Mouse (Mus musculus): Measurements from ENCODE around the gene Adprm.
A peak's percentile ranks its signal among the peaks of the same experiment; 100 is the strongest.

The Adprm gene

DNA sequence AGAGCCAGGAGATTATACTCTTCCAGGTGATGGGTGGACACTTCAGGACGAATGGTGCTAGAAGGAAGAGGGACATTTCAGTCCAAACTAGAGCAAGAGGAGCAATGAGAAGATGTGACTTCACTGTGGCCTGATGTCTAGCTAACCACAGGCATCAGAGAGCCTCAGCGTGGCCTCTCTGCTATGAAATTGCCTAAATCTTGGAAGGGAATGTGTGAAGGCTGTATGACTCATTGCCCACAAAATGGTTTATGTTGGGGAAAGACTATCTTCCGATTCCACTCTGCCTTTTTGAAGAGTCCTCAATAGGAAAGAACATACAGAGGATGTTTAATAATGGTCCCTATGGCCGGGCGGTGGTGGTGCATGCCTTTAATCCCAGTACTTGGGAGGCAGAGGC lies 24.4 kb upstream of the Adprm start:
- no peak for DNase-seq (ENCODE audit: low read depth)

DNA sequence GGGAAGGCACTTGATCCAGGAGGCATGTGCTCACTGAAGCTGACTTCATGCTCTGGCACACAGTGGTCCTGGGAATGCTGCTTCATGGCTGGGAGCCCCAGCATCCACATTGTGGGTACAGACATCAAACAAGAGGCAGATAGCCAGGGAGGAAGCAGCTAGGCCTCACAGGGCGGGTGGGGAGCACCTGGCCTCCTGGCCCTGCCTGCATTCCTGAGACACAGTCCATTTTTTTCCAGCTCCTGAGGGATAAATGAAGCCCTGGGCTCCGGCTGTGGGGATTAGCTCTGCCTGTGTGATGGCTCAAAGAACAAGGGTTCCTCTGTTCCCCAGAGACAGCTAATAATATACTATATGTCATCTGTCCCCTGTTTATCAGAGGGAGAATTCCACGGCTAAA lies 22.6 kb upstream of the Adprm start:
- DNase-seq (ENCODE audit: low read depth) = no peak

DNA sequence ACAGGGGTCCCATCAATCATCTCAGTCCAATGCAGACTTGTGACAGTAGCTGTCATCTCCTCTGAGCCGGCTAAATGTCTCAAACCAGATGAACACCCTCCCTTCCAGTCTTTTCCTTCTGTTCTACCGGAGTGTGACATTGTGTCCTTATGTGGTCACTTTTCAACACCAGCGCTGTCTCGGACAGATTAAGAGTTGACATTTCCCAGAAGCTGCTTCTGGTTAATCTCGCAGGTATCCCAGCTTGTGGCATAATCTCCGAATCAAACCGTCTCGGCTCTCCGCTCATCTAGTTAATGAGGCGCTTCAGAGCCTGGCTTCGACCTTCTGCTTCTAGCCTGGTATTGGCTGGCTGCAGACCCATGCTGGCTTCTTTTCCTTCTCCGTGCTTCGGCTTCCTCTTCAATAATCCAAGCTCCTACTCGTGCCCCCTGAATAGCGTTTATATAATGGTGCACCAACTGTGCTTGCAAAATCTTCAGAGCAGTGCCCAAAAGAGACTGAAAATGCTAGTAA lies 20.3 kb upstream of the Adprm start:
- no peak for DNase-seq (ENCODE audit: low read depth)

DNA sequence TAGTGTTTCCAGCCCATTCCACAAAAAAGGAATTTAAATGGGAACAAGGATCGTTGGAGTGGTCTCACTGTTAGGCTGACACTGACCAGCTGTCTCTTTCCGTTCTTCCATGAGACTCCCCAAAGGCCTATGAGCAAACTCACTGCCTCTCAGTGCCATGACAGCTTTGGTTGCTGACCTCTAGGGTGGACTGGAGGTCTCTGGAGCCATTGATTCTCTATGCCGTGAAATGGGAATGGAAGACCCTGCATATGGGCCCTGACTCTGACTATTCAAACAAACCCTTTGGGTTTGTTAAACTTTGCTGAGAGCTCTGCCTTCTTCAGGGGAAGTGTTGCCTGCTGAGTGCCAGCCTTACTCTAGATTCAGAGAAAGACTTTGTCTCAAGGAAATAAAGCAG lies 15.3 kb upstream of the Adprm start:
- no peak for DNase-seq (ENCODE audit: low read depth)

DNA sequence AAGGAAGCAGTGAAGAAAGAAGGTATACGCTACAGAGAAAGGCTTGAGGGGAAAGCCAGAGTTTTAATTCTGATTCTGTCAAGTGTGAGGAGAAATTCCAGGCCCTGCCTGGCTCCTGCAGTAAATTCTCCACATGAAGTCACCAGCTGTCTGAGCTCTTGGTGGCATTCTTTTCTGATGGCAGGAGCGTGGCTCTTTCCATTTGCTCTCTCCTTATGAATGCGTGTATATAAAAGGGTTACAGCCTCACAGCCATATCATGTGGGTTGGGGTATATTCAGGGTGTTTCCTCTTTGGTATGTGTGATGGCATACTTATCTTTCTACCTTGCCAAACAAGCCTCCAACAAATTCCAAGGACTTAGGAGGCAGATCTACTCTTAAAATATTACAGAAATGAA lies 10.3 kb upstream of the Adprm start:
- no peak for DNase-seq (ENCODE audit: low read depth)

DNA sequence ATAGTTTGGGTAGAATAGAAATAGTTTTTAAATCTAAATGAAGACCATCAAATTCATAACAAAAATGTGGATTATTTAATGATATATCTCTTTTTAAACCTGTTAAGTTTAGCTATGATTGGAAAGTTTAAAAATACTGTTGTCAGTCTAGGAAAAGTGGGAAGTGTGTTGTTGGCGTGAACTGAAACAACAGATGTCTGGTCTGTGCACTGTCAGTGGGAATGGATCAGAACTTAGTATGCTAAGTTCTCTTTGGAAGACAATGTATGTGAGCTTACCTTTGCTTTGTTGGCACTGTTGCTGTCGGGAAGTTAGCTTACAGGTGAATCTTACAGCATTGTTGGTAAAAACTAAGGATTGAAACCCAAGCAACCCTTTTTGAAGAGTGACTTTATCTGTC lies 8.9 kb upstream of the Adprm start:
- DNase-seq (ENCODE audit: low read depth) = no peak

DNA sequence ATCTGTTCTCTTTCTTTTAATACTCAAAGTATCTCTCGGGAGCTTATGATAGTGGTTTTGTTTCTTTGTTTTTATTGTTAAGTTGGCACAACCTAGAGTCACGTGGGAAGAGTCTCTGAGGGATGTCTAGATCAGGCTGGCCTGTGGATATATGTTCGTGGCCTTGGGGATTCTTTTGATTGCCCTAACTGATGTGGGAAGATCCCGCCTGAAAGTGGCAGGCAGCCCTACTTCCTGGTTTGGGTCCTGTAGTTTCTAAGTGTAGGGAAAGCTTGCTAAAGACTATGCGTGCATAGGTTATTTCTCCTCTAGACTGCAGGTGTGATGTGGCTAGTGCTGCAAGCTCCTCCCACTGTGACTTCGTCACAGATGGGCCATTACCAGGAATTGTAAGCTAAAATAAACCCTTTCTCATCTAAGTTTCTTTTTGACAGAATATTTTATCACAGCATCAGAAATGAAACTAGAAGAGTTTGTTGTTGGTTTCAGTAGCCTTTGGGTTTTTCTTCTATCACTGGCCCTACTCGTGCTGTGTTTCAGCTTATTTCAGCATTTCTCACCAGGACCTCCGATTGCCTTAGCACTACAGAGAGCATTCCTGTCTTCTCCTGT lies 2.5 kb upstream of the Adprm start:
- no peak for DNase-seq (ENCODE audit: low read depth)

DNA sequence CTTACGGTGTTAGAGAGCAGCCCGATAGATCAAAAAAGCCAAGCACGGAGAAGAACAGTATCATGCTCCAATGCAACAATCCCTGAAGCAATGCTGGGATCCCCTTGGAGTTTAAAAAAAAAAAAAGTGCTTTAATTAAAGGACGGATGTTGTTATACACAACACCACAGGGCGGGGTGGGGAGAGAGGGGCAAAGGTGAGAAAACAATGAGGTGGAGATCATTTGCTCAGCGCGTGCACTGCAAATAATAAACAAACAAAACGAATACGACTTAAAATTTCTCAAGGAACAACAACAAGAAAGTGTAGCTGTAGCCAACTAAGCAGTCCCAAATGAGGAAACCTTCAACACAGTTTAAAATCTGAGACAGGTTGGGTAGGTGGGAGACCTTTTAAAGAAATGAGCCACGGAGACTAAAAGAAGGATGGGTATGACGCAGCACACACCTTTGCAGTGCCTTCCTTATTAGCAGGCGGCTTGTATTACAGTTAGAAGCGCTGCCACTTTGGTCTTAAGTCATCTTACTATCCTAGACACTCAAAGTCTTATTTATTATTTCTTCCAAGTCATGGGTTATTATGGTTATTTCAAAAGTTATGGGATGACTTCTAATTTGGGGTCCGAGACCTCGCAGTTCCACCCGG lies 596 bp downstream of the Adprm start:
- no peak for DNase-seq (ENCODE audit: low read depth)

DNA sequence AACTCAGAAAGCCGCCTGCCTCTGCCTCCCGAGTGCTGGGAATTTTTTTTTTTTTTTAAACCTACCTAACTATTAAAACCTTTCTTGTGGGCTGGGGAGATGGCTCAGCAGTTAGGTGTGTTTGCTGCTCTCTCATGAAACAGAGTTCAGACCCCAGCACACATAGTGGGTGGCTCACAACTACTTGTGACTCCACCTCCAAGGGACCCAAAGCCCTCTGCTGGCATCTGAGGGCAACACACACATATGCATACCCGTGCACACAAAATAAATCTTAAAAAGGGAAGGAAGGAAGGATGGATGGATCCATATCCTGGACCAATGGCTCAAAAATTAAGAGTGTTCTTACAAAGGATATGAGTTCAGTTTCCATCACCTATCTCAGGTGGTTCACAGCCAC lies 3.1 kb downstream of the Adprm start:
- no peak for DNase-seq (ENCODE audit: low read depth)

DNA sequence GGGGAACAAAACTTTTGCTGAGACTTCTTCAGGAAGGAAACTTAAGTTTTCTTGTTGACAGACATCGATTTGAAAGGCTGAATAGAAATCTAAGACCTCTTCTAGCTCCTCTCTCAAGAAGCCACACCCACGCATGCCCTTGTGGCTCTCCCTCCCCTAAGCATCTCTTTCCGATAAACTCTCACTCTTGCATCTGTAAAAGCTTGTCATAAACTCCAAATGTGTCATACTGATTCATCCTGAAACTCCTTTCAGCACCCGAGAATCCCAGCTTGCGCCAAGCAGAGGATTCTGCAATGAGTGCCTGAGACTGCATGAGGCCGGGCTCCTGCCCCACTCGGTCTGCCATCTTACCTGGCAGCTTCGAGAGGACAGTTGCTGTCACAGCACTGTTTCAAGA lies 3.9 kb downstream of the Adprm start:
- no peak for DNase-seq (ENCODE audit: low read depth)

DNA sequence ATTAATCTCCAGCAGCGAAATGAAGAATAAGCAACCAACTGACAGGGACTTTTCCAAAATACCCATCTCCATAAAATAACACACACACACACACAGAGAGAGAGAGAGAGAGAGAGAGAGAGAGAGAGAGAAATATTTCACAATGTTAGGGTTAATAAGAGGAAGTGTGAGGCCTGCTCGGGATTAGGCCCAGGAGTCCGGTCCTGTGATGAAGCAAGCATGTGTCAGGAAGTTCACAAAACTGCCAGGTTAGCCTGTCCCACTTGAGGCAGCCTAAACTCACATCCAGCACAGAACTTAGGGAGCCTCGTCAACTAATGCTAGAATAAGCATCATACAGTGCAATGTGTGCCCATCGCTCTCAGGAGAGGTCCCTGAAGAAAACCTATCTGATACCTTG lies 5.2 kb downstream of the Adprm start:
- DNase-seq (ENCODE audit: low read depth) = no peak

DNA sequence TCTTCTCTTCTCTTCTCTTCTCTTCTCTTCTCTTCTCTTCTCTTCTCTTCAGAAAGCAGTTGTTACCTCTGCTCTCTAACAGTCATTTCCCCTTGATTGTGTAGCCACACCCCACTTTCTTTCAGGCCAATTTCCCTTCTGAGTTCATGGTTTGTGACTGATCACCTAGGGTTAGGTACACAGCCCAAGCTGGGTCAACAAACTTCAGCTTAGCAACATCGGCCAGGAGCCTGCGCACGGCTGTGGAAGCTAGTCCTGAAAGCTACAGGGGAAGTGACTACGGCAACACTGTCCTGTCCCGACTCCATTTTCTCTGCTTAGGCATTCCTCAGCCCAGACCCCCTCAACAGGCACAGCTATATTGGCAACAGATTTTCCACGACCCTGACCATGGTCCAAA lies 7.4 kb downstream of the Adprm start:
- no peak for DNase-seq (ENCODE audit: low read depth)

DNA sequence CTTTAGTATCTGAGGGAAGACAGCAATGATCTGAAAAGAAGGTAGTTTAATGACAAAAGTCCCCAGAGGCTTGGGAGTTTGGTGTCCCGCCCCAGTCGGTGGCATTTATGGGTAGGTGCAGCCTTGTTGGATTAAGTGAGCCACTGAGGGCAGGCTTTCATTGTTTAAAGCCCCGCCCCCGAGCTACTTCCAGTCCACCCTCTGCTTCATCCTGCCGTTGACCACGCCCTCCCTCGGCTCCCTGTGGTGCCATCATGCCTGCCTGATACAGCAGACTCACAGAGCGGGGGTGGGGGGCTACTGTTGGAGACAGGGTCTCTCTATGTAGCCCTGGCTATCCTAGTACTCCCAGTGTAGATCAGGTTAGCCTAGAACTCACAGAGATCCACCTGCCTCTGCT lies 9.4 kb downstream of the Adprm start:
- DNase-seq (ENCODE audit: low read depth) = no peak

DNA sequence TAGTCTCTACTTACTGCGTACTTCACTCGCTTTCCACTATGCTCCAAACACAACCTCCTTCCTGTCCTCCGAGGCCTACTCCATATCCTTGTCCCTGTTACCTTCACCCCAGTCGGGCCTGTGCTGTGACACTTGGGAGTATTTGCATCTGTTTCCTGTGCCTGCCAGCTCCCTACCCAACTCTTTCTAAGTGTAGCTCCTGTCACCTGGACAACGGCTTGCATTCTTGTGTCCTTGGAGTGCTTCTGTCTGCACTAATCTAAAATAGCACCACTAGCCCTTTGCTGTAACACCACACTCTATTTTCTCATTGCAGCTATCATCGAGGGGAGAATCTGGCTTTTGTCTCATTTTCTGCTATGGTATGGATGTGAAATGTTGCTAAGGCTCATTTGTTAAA lies 11.9 kb downstream of the Adprm start:
- DNase-seq (ENCODE audit: low read depth) = no peak

DNA sequence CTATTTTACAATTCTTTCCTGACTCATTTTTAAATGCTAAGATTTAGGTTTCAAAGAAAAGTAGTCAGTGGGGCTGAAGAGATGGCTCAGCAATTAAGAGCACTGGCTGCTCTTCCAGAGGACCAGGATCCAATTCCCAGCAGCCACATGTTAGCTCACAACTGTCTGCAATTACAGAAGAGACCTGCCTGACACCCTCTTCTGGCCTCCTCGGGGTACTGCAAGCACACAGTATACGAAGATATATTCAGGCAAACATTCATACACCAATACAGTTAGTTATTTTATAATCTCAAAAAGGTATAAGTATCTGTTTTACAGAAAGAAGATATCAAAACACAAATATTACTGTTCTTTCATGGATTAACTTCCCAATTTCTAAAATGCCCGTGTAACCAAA lies 12.6 kb downstream of the Adprm start:
- DNase-seq (ENCODE audit: low read depth) = no peak

DNA sequence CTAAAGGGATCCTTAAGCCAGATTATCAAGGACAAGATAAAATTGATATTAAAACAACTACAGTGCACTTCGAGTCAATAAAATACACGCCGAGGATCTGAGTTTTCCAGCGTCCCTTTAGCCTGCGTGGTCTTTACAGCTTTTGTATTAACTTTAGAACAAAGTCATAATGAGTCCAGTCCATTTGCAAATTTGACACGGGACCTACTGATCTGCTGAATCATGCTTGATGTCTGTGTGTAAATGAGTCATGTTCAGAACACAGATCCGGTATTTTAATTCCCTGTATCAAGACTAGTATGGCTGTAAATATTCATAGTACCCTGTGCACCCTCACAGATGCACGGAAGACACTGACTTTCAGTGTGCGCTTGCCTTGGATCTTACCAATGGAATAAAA lies 15.5 kb downstream of the Adprm start:
- no peak for DNase-seq (ENCODE audit: low read depth)

DNA sequence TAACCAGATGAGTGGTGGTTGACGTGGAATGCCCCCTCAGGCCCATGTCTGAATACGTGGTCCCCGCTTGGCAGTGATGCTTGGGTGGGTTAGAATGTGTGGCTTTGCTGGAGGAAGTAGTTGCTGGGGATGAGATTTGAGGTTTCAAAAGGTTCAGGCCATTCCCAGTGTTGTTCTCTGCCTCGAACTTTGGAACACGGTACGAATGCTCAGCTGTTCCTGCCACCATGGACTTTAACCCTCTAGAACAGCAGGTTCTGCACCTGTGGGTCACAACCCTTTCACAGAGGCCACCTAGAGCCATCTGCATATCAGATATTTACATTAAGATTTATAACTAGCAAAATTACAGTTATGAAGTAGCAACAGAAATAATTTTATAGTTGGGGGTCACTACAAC lies 16.2 kb downstream of the Adprm start:
- no peak for DNase-seq (ENCODE audit: low read depth)

DNA sequence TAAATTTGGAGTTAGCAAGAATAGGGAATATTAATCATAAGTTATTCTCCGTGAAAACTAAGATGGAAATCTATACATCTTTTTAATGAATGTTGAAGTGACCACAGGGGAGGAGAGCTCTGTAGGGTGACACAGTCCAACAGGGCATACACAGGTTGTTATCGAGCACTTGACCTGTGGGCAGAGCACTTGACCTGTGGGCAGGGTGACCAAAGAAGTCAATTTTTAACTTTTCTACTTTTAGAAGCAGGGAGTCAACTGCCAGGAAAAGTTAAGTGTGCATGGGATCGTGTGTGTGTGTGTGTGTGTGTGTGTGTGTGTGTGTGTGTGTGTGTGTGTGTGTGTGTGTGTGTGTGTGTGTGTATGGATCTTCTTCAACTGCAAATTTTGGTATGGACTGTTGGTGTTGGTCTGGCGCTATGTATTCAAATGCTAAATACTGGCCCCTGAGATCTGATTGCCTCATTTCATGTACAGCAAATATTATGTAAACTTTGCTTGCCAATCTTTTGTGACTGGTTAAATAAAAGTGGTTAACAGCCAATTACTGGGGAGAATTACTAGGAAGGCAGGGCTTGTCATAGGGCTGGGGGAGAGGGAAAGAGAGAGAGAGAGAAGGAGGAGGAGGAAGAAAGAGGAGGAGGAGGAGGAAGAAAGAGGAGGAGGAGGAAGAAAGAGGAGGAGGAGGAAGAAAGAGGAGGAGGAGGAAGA lies 17.5 kb downstream of the Adprm start:
- DNase-seq (ENCODE audit: low read depth) = no peak

DNA sequence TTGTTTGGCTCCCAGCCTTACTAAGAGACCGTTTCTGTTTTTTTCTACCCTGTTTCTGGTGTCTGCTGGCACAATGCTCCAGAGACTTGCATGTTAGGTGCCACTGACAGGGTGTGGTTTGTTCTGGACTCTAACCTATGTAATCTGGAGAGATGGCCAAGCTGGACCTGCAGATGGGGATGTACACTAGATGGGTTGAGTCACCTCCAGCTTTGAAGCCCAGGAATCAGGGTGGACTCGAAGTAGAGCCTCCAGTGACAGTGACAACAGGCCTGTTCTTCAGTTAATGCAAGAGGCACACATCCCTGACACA lies 20.8 kb downstream of the Adprm start:
- DNase-seq (ENCODE audit: low read depth) = no peak

DNA sequence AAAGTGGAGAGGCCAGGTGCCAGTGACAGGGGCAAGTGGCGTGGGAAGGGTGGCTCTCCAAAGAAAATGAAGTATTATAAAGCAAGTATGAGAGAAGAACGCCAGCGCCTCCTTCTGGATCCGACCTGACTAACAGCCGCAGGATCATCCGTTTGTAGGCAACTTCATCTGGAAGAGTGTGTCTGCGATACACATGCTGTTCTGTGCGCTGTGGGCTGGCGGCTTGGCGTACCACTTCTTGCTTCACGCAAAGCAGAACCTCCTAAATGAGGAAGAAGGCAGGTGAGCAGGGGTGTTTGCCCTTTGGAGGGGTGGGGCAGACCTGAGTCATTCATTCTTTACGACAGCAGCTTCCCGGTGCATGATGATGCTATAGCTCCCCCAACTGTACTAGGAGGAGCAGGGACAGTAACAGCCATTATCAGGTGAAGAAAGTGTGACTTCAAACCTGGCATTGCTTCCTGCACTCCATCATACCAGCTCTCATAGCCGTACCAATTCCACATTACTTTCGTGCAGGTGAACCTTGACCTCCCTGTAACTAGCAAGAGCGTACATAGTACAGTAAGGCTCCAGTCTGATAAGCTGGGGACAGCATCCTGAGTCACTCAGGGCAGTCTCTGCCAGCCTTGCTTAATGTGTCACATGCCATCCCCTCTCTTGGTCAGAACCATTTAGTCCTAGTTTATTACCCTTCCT lies 21.3 kb downstream of the Adprm start:
- DNase-seq (ENCODE audit: low read depth) = no peak

DNA sequence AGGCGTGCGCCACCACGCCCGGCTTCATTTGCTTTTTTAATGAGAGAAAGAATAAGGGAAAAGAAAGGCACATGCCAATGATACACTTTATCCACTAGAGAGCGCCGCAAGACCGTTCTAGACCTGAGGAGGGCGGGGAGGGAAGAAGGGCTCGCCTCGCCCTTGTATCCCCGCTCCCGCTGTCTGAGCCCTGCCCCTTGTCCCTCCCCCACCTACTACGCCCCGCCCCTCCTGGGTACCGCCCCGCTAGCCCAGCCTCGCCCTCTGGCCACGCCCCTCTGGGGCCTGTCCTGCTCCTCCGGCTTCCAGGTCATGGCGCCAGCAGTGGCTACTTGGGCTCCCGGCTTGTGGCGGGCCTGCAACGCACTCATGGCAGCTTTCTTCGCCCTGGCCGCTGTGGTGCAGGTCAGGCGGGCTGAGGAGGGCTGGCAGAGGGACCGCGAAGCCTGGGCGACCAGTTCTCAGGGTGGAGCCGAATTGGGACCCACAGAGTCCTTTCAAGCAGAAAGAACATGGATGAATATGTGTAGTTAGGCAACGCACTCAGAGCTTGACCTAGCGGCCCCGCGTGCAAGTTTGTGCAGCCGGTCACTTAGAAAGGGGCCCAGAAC lies 27.4 kb downstream of the Adprm start, which contains the start of gene Tmem220:
Gene Tmem220, plus strand, starts transcription at position 288 of the 611 bp plus-strand sequence.
- peak; percentile 98 for DNase-seq (ENCODE audit: low read depth)

DNA sequence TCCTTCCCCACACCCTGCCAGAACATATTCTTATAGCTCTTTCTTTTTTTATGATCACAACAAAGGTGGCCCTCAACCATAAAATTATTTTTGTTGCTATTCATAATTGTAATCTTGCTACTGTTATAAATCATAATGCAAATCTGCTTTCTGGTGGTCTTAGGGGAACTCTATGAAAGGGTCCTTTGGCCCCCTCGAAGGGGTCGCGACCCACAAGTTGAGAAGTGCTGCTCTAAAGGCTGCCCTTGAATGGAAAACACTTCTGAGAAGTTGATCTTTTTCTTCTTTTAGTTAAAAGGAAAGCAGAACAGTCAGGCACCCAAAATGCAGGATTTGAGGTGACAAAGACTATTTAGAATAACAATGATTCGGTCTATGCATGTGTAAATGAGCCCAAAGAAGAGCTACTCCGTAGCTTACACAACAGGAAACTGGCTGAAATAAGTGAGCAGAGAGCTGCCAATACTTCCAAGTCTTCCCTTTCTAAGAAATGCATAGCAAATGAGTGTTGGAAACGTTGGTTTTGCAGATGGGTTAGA lies 28.5 kb downstream of the Adprm start:
- DNase-seq (ENCODE audit: low read depth) = no peak
